14 mouse cellular contexts compared by ENCODE assay signal in genomic region chr8:91708661-91709060, GRCm38 (mm10).
"Had no signal": no experiment of that assay in that cellular context is flagged by ENCODE, and none has a peak within 500 bp of the region (broad histone marks: within the 10 kb centered on the region; RNA-seq: fewer than 3 reads in every experiment).

No protein-coding gene starts in this region.

- H3K36me3 ChIP-seq: limb, embryonic 15.5 days; liver, embryonic 13.5 days; lung, embryonic 15.5 days; neural tube, embryonic 12.5 days had no signal

- H3K4me2 ChIP-seq: limb, embryonic 15.5 days; lung, embryonic 15.5 days; neural tube, embryonic 12.5 days had no signal

- H3K9me3 ChIP-seq: limb, embryonic 15.5 days; liver, embryonic 13.5 days; lung, embryonic 15.5 days; neural tube, embryonic 12.5 days had no signal

- H3K9ac ChIP-seq: limb, embryonic 15.5 days; liver, embryonic 13.5 days; liver, postnatal 0 days; lung, embryonic 15.5 days; neural tube, embryonic 12.5 days had no signal

- DNase-seq: kidney, adult 2 months; kidney, postnatal 25 days; layer of hippocampus, postnatal 36 days; liver, embryonic 13.5 days; liver, postnatal 0 days; lung, postnatal 14 days; right cerebral cortex, adult 18-20 months; right cerebral cortex, postnatal 25 days; thymus, postnatal 36 days had no signal

- H3K4me3 ChIP-seq: limb, embryonic 15.5 days; liver, embryonic 13.5 days; lung, embryonic 15.5 days; megakaryocyte, embryonic 14.5 days; neural tube, embryonic 12.5 days had no signal

- H3K27ac ChIP-seq: limb, embryonic 15.5 days; liver, embryonic 13.5 days; lung, embryonic 15.5 days; macrophage; neural tube, embryonic 12.5 days had no signal
